14 mouse cellular contexts compared by ENCODE assay signal in genomic region chr7:25265743-25266142, GRCm38 (mm10). TPM values are rescaled to one million over a fixed set of nuclear protein-coding genes. Genes with fewer than 3 reads are reported as not detected.
"Had no signal": no experiment of that assay in that cellular context is flagged by ENCODE, and none has a peak within 500 bp of the region (broad histone marks: within the 10 kb centered on the region; RNA-seq: fewer than 3 reads in every experiment).

No protein-coding gene starts in this region.

RNA-seq across cellular contexts. Expression of gene Prr19, which starts 35.5 kb away (rescaled TPM):
- total RNA-seq: common myeloid progenitor, adult 5-6 weeks; gastrocnemius, adult 18-20 months; gastrocnemius, adult 2 months; gastrocnemius, adult 8-10 months; gastrocnemius, postnatal 10 days; gastrocnemius, postnatal 14 days; gastrocnemius, postnatal 25 days; gastrocnemius, postnatal 36 days; gastrocnemius, postnatal 4 days; granulocyte monocyte progenitor cell, adult 5-6 weeks; heart, adult 18-20 months; heart, adult 2 months; heart, adult 8-10 months had no signal
- polyA plus RNA-seq: erythroblast, embryonic 14.5 days; heart, adult 2 months had no signal
